Mouse (Mus musculus) neutrophil, adult 83 days (primary cell): Measurements from ENCODE around the gene Tmem236. TPM values are rescaled to one million over a fixed set of nuclear protein-coding genes. Genes with fewer than 3 reads are reported as not detected.

Experiments
- total RNA-seq, 2 experiments: library from RNA; stranded (reverse); gene quantifications; one replicate each; pipeline ENCODE4 v1.2.4; 2023

The Tmem236 gene
- not detected for total RNA-seq

DNA sequence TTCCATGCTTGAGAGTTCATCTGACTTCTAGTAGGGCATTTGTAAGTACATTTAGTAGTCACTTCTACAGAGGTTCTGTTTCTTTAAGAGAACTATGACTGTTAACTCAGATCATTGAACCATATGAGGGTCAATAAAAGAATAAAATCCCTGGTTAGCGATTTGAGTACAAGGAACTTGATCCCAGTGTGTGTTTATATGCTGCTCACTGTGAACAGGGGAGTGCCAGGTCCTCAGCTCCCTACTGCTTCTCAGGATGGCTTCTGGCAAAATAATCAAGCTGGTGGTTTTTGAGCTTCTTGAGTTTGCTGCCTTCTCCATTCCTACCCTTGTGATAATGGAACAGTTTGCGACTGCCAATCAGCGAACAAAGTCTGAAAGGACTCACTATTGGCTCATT, at the start of gene Tmem236:
Gene Tmem236, plus strand, starts transcription at position 190 of the 400 bp plus-strand sequence.

GRCm38 (mm10) chr2:14229149-14229548, 54.8 kb downstream of the Tmem236 start, which contains the start of gene Mrc1:
Gene Mrc1, plus strand, starts transcription at chr2:14229392.

Other genes starting within 250 kb of the Tmem236 start
- gene Hacd1, start 118.4 kb upstream of the Tmem236 start, total RNA-seq, result 1 to 10 TPM; 4.7 to 5.9 TPM
- gene Stam, start 100.4 kb upstream of the Tmem236 start, total RNA-seq, result 10 to 100 TPM; 26.9 to 34.5 TPM
- gene Mrc1, start 54.9 kb downstream of the Tmem236 start, total RNA-seq, result 1 to 10 TPM; 6.9 to 7.5 TPM
- gene Slc39a12, start 213.8 kb downstream of the Tmem236 start, total RNA-seq, result not detected